Mouse (Mus musculus) kidney, postnatal 25 days (tissue): ENCODE measurements around the gene Frmpd3.

Source experiments
- DNase-seq, 2 experiments: peaks; one replicate each; pipeline ENCODE4 v3.0.0; 2021; ENCODE audit warnings: mixed read lengths in 2 of 2

Gene Frmpd3

DNA sequence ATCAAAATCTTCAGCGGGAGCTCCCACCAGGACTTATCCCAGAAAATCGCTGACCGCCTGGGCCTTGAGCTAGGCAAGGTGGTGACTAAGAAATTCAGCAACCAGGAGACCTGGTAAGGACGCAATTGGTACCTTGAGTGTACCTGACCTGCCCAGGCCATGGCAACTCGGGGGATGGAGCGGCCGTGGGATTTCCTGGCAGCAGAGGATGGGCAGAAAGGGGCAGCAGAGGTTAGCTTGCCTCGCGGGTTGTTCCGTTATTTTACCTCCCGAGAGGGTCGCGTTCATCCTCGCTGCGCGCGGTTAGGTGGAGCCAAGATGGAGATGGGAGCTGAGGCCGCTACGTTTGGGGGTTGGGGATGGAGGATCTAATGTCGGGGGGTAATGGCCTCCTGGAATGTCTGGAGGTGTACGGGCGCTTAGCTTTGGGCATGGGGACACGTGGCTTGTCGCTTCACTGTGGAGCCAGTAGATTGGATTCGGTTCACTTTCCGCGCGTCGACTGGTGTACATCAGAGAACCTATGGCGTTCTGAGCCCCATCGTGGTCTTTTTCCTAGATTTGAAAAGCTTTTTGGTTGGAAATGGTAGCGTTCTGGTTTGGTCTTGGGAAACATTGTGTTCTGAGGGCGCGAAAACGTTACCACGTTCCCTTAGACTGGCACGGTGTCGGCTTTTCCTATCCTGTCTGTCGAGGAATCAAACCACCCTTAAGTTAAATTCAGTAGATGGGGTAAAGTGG, 114.9 kb downstream of the Frmpd3 start:
- peak in 1 of 2 experiments; percentile 1 for DNase-seq

DNA sequence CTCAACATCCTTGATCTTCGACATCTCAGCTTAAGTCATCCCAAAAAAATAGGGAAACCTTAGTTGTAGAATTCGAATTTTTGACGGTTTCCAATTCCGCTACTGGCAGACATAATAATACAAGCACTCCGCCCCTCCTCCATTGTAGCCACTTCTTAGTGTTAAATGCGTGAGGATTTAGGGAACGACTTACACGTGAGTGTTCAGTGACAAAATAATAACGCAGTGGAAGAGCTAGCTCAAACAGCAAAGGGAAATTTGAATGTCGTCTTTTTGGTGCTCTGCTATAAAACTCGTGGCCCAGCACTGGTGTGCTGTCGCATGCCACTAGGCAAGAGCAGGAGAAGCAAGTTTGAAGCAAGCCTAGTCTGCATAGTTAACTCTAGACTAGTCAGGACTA, 115.4 kb downstream of the Frmpd3 start:
- DNase-seq, result no peak

DNA sequence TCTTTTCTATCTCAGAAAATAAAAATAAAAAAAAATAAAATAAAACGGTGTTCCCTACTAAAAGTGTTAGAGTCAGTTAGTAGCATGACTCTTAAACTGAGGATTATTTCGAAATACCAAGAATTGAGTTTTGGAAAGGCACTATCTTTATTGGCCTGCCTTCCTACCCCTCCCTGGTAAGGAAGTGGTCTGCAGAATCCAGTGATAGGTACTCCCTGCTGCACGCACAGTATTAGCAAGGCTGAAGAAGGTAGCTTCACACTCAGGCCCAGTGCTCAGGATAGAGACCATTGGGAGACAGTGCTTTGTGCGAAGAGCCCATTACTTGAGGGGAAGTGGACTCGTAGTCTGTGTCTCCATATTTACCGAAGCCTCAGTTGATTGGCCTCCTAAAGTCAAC, 136.2 kb downstream of the Frmpd3 start:
- no peak for DNase-seq

DNA sequence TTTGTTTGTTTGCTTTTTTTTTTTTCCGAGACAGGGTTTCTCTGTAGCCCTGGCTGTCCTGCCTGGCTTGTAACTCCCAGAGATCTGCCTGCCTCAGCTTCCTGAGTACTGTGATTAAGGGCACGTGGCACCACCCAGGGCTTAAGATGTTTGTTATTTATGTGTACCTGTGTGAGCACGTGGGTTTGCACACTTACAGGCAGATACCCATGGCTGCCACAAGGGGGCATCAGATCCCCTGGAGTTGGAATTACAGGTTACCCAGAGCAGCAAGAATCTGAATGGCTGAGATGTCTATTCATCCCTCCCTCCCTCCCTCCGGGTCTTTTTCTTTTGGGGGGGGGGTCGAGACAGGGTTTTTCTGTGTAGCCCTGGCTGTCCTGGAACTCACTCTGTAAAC, 137.1 kb downstream of the Frmpd3 start:
- peak; percentile 42 to 45 for DNase-seq
